Mouse (Mus musculus) adipose tissue, adult 10 weeks (tissue): ENCODE data around the gene Car12. TPM values are rescaled to one million over a fixed set of nuclear protein-coding genes. Genes with fewer than 3 reads are reported as not detected.

Experiments
- polyA plus RNA-seq: library from polyadenylated mRNA; stranded (reverse); fragments of 350-450 nt; fragmentation: Illumina TruSeq; extraction: RNeasy Lipid Tissue Mini Kit (QIAGEN cat#74804); gene quantifications from one replicate; pipeline ENCODE4 v1.2.3, GENCODE M21; 2014; ENCODE audit warnings: low read depth, low replicate concordance

Gene Car12
- 21.9 TPM for polyA plus RNA-seq

GRCm38 (mm10) chr9:66713135-66714021, at the start of gene Car12:
Gene Car12, plus strand, starts transcription at chr9:66713686.

GRCm38 (mm10) chr9:66795464-66796324, 82.2 kb downstream of the Car12 start, which contains the start of gene Aph1b:
Gene Aph1b, minus strand, starts transcription at chr9:66795490.

GRCm38 (mm10) chr9:66796739-66797138, 83.3 kb downstream of the Car12 start, which contains the start of gene Gm10647:
Gene Gm10647, plus strand, starts transcription at chr9:66797039.

Other genes with a start within 250 kb of the Car12 start
- 1.9 TPM for gene Fbxl22, start 199.1 kb upstream of the Car12 start, polyA plus RNA-seq
- gene Usp3, start 120.5 kb upstream of the Car12 start, polyA plus RNA-seq = 34.5 TPM
- 8.8 TPM for gene Aph1b, start 81.8 kb downstream of the Car12 start, polyA plus RNA-seq
- gene Gm10647, start 83.4 kb downstream of the Car12 start, polyA plus RNA-seq = 0.20 TPM
- gene Aph1c, start 121.0 kb downstream of the Car12 start, polyA plus RNA-seq = 3.0 TPM
- gene Rab8b, start 206.0 kb downstream of the Car12 start, polyA plus RNA-seq = 13.1 TPM
- gene Rps27l, start 232.4 kb downstream of the Car12 start, polyA plus RNA-seq = 233 TPM